In the genomic region with DNA sequence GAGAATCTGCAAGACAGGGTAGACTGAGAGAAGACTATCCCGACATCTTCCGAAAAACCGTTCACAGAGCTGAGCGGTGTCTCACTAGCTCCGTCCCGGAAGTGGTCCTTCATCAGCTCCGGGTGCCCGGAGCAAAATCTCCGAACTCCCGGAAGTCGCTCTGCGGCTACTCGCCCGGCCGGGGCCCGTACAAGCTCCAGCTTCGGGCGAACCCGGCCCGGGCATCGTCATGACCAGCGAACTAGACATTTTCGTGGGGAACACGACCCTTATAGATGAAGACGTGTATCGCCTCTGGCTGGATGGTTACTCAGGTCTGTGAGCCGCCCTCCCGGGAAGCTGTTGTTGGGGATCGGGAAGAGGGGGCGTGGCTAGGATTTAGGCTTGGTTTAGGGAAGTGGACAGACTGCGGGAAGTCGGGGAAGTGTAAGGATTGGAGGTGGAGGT, we compare ENCODE assay signal across 8 mouse cellular contexts. TPM values are rescaled to one million over a fixed set of nuclear protein-coding genes. Genes with fewer than 3 reads are reported as not detected.
DNase-seq lines count a peak whose midpoint lies in the region; ATAC-seq and TF ChIP-seq lines count a peak whose summit lies in the region.

A gene (plus strand): TSS at position 151 of the 447 bp plus-strand sequence.

- H3K27ac ChIP-seq in cortical plate, adult 2 months (ENCODE audit: insufficient read depth, low read length), result peak within 1 kb of the TSS; percentile 77

- peak; percentile 84 for TF ChIP-seq POLR2A in cortical plate, adult 2 months (IDR thresholded peaks at IDR 0.05; ENCODE audit: extremely low read depth, insufficient read depth, low read length)

- H3K4me3 ChIP-seq in cortical plate, adult 2 months (ENCODE audit: insufficient read depth, low read length), result peak within 1 kb of the TSS; percentile 80

- no peak for TF ChIP-seq CTCF in cortical plate, adult 2 months (IDR thresholded peaks at IDR 0.05; ENCODE audit: extremely low read depth, insufficient read depth, low read length)

- H3K4me1 ChIP-seq in cortical plate, adult 2 months (ENCODE audit: control insufficient read depth, insufficient read depth, low read length), result peaks cover 6% of the 10 kb centered on the region

- peak; percentile 88 for DNase-seq in gastrocnemius, postnatal 10 days
- DNase-seq in induced T-regulatory cell, adult 2 months (ENCODE audit: low read depth), result peak; percentile 92
- DNase-seq in left cerebral cortex, postnatal 10 days (ENCODE audit: extremely low spot score in 1 of 2, low spot score in 2 of 2), result peak; percentile 88 to 92
- DNase-seq in right cerebral cortex, postnatal 25 days, result peak; percentile 87
- peak; percentile 82 to 89 for DNase-seq in urinary bladder, postnatal 4 days (ENCODE audit: low spot score in 2 of 2)

- ATAC-seq in activated CD4-positive, CD25-positive, alpha-beta regulatory T cell, adult 4 months, result peak; percentile 72
- ATAC-seq in megakaryocyte-erythroid progenitor cell, adult 5-6 weeks (replicated peaks; ENCODE audit: low FRiP score, low TSS enrichment, poor library complexity, severe bottlenecking), result peak; percentile 69; the same call in 1 of the 2 replicates

- intact Hi-C loops in left cerebral cortex, postnatal 10 days (cut with DNase I), result no loop called here

RNA-seq across cellular contexts. Expression of the gene that starts here (rescaled TPM):
- polyA plus RNA-seq in activated CD4-positive, CD25-positive, alpha-beta regulatory T cell, adult 4 months (2017; shearing (Covaris generic)), result 10 to 100 TPM; 65.0 to 84.0 TPM
- polyA plus RNA-seq in cortical plate, adult 2 months (2012; rRNA removed), result 129 and 131 TPM in 2 replicates
- total RNA-seq in gastrocnemius, postnatal 10 days (2021), result 10 to 100 TPM; 53.2 to 54.6 TPM
- 10 to 100 TPM; 89.9 to 90.4 TPM for total RNA-seq in left cerebral cortex, postnatal 10 days (2021)
- total RNA-seq in megakaryocyte-erythroid progenitor cell, adult 5-6 weeks (2014; fragmentation: Nextera tagmentation), result 54.4 and 96.5 TPM in 2 replicates
- 40.7 and 51.8 TPM in 2 replicates for total RNA-seq in megakaryocyte-erythroid progenitor cell, adult 5-6 weeks (2017)

Comparison
In these comparisons a context has a peak if more than half of its experiments do, and no peak if none do; other contexts are left out.
1. Peak in every context shown above with its lines: DNase-seq, ATAC-seq, H3K4me3 ChIP-seq and H3K27ac ChIP-seq.